Mouse (Mus musculus): ENCODE data around the gene Ankrd40. TPM values are rescaled to one million over a fixed set of nuclear protein-coding genes. Genes with fewer than 3 reads are reported as not detected.

The Ankrd40 gene
- polyA plus RNA-seq, 1 experiment from 2014 or later = 20.4 TPM

DNA sequence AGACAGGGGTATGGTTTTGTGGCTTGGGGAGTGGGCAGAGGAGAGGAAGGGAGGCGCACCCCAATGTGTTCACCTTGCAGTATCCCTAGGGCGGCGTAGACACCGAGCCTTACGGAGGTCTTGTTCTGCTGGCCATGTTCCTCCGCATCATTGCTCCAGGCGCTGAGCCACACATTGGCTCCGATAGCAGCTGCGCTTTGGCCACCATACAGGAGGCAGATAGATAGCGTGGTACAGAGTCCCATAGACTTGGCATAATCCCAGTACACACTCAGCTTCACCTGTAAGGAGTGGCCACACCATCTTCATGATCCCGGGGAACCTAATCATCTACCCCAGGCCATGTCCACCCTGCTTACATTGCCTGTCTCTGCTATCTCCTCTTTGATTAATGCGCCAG lies 31.4 kb downstream of the Ankrd40 start:
- WGBS = 96% methylated on average over 12 of the region's 12 CpGs
- Histone ChIP-seq H3K4me3 (ENCODE audit: low read depth, low read length) (no peak overlapping the region), H3K27ac (ENCODE audit: low read depth) (no peak overlapping the region), H3K4me1 (replicated peaks; ENCODE audit: control insufficient read depth, insufficient read depth, low read length) (no peaks in the 10 kb centered on the region), H3K9me3 (ENCODE audit: control insufficient read depth, low read length) (no peaks in the 10 kb centered on the region), H3K4me2 (ENCODE audit: low read length) (no peak overlapping the region), H3K9ac (ENCODE audit: low read length) (no peak overlapping the region), H3K27me3 (replicated peaks; ENCODE audit: control insufficient read depth, insufficient read depth, low read length) (no peaks in the 10 kb centered on the region), H3K36me3 (ENCODE audit: control insufficient read depth, insufficient read depth, low read length) (no peaks in the 10 kb centered on the region)
- ATAC-seq (replicated peaks; ENCODE audit: low FRiP score, low TSS enrichment, low read depth) (no peak), DNase-seq (ENCODE audit: low spot score) (no peak)

- no peaks in the 10 kb centered on the region for H3K4me1 ChIP-seq (replicated peaks; ENCODE audit: control insufficient read depth, insufficient read depth, low read length)
- WGBS = 92% methylated on average over 14 of the region's 14 CpGs
- no peak for DNase-seq (ENCODE audit: low spot score)
- no peaks in the 10 kb centered on the region for H3K36me3 ChIP-seq (ENCODE audit: control insufficient read depth, insufficient read depth, low read length)
- H3K27me3 ChIP-seq (replicated peaks; ENCODE audit: control insufficient read depth, insufficient read depth, low read length) = no peaks in the 10 kb centered on the region
- no peak overlapping the region for H3K9ac ChIP-seq (ENCODE audit: low read length)
- H3K4me3 ChIP-seq (ENCODE audit: low read depth, low read length) = no peak overlapping the region
- H3K4me2 ChIP-seq (ENCODE audit: low read length) = no peak overlapping the region
- H3K9me3 ChIP-seq (ENCODE audit: control insufficient read depth, low read length) = no peaks in the 10 kb centered on the region; the same call in 1 of the 2 replicates
- H3K27ac ChIP-seq (ENCODE audit: low read depth) = no peak overlapping the region
- ATAC-seq (replicated peaks; ENCODE audit: low FRiP score, low TSS enrichment, low read depth) = no peak
Observed at GRCm38 (mm10) chr11:94361166-94361870, 33.5 kb downstream of the Ankrd40 start.

DNA sequence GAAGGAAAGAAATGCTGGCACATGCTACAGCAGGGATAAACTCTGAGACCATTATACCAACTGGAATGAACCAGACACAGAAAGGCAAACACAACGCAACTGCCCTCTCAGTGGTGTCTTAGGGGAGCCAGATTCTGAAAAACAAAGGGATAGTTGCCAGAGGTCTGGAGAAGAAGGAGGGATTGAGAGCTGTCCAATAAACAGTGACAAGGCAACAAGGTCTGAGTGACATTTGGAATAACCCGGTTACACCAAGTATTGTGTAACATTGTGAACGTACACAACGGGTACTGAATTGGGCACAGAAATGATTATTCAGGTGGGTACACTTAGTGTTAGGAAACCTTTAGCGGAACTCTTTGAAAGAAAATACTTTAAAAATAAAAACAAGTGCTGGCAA lies 34.3 kb downstream of the Ankrd40 start:
- Histone ChIP-seq H3K4me3 (ENCODE audit: low read depth, low read length) (no peak overlapping the region), H3K9me3 (ENCODE audit: control insufficient read depth, low read length) (no peaks in the 10 kb centered on the region; the same call in 1 of the 2 replicates), H3K4me2 (ENCODE audit: low read length) (no peak overlapping the region), H3K27ac (ENCODE audit: low read depth) (no peak overlapping the region), H3K27me3 (replicated peaks; ENCODE audit: control insufficient read depth, insufficient read depth, low read length) (no peaks in the 10 kb centered on the region), H3K36me3 (ENCODE audit: control insufficient read depth, insufficient read depth, low read length) (no peaks in the 10 kb centered on the region), H3K4me1 (replicated peaks; ENCODE audit: control insufficient read depth, insufficient read depth, low read length) (no peaks in the 10 kb centered on the region), H3K9ac (ENCODE audit: low read length) (no peak overlapping the region)
- ATAC-seq (replicated peaks; ENCODE audit: low FRiP score, low TSS enrichment, low read depth) = no peak
- 90% methylated on average over 5 of the region's 5 CpGs for WGBS
- DNase-seq (ENCODE audit: low spot score) = no peak

DNA sequence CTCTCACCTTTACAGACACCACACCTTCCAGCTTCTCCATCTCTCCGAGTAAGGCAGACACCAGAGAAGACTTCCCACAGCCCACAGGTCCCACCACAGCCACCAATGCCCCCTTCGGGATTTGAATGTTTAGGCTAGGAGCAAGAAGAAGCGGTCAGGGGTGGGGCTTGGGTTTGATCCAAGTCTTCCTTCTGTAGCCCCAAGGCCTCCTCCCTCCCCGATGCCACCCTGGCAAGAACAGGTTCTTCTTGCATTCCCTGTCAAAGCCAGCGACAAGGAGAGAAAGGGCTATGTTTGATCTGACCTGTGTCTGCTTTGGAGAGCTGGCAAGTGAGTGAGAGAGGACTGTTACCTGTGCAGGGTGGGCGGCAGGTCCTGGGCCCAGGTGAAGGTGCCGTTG lies 35.9 kb downstream of the Ankrd40 start:
- DNase-seq (ENCODE audit: low spot score) (no peak), ATAC-seq (replicated peaks; ENCODE audit: low FRiP score, low TSS enrichment, low read depth) (no peak)
- H3K9me3 ChIP-seq (ENCODE audit: control insufficient read depth, low read length) = no peaks in the 10 kb centered on the region; the same call in 1 of the 2 replicates
- H3K27me3 ChIP-seq (replicated peaks; ENCODE audit: control insufficient read depth, insufficient read depth, low read length) = no peaks in the 10 kb centered on the region
- H3K27ac ChIP-seq (ENCODE audit: low read depth) = no peak overlapping the region
- no peaks in the 10 kb centered on the region for H3K4me1 ChIP-seq (replicated peaks; ENCODE audit: control insufficient read depth, insufficient read depth, low read length)
- H3K9ac ChIP-seq (ENCODE audit: low read length) = no peak overlapping the region
- H3K4me2 ChIP-seq (ENCODE audit: low read length) = no peak overlapping the region
- no peaks in the 10 kb centered on the region for H3K36me3 ChIP-seq (ENCODE audit: control insufficient read depth, insufficient read depth, low read length)
- H3K4me3 ChIP-seq (ENCODE audit: low read depth, low read length) = no peak overlapping the region
- WGBS = 73% methylated on average over 7 of the region's 7 CpGs

DNA sequence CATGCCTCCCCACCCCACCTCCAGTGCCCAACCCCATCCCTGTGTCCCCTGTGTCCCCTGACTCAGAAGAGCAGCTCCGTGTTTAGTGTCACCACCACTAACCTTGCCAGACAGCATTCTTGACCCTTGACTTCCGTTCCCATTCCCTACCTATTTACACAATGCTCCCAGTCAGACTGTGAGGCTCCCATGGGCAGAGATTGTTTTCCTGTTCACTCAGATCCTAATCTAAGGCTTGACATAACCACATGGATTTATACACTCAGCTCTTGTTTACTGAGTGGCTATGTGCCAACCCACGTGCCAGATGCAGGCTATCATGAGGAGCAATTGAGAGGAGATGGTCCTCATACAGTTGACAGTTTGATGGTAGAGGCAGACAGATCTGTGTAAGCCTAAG lies 37.5 kb downstream of the Ankrd40 start:
- WGBS = 41% methylated on average over 3 of the region's 3 CpGs
- DNase-seq (ENCODE audit: low spot score) = no peak
- Histone ChIP-seq H3K4me3 (ENCODE audit: low read depth, low read length) (no peak overlapping the region), H3K27ac (ENCODE audit: low read depth) (no peak overlapping the region), H3K4me2 (ENCODE audit: low read length) (no peak overlapping the region), H3K27me3 (replicated peaks; ENCODE audit: control insufficient read depth, insufficient read depth, low read length) (no peaks in the 10 kb centered on the region), H3K4me1 (replicated peaks; ENCODE audit: control insufficient read depth, insufficient read depth, low read length) (0 out of 2 replicates have a peak, but pooled peaks cover under 1% of the 10 kb centered on the region), H3K9me3 (ENCODE audit: control insufficient read depth, low read length) (no peaks in the 10 kb centered on the region; the same call in 1 of the 2 replicates), H3K36me3 (ENCODE audit: control insufficient read depth, insufficient read depth, low read length) (no peaks in the 10 kb centered on the region), H3K9ac (ENCODE audit: low read length) (no peak overlapping the region)
- no peak for ATAC-seq (replicated peaks; ENCODE audit: low FRiP score, low TSS enrichment, low read depth)

DNA sequence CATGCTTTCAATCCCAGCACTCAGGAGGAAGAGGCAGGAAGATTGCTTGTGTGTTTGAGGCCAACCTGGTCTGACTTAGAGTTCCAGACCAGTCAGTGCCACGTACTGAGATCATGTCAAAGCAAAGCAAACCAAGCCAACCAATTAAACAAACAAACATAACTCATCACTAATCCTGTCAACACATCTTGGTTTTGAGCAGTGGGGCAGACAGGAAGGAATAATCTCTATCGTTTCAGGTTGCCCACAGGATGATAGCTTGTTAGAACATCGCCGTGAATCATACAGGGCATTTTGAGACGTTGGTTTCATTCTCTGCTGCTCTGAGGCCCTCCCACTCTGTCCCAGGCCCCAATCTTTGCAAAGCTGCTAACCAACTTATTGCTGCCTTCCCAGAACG lies 42.2 kb downstream of the Ankrd40 start:
- DNase-seq (ENCODE audit: low spot score) (no peak), ATAC-seq (replicated peaks; ENCODE audit: low FRiP score, low TSS enrichment, low read depth) (no peak)
- Histone ChIP-seq H3K4me3 (ENCODE audit: low read depth, low read length) (no peak overlapping the region), H3K9me3 (ENCODE audit: control insufficient read depth, low read length) (no peaks in the 10 kb centered on the region; the same call in 1 of the 2 replicates), H3K4me2 (ENCODE audit: low read length) (no peak overlapping the region), H3K9ac (ENCODE audit: low read length) (no peak overlapping the region), H3K27me3 (replicated peaks; ENCODE audit: control insufficient read depth, insufficient read depth, low read length) (no peaks in the 10 kb centered on the region), H3K36me3 (ENCODE audit: control insufficient read depth, insufficient read depth, low read length) (no peaks in the 10 kb centered on the region), H3K4me1 (replicated peaks; ENCODE audit: control insufficient read depth, insufficient read depth, low read length) (0 out of 2 replicates have a peak, but pooled peaks cover 7% of the 10 kb centered on the region), H3K27ac (ENCODE audit: low read depth) (no peak overlapping the region)
- 76% methylated on average over 6 of the region's 6 CpGs for whole genome bisulfite sequencing

DNA sequence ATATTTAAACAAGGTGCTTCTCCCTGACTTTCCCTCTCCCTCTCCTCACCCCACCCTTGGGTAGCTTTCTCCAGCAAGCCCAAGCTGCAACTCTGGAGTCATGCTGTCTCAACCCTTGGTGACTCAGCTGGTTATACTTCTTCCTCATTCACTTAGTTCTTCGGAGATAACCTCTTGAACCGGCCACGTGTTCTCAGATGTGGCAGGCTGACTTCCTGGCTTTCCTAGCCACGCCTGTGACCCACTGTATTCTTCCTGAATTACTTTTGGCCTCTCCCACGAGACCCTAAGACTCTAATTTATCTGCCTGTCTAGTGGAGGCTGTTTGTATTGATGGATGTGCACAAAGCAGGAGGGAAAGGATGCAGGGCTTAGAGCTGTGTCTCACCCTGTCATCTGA lies 43.0 kb downstream of the Ankrd40 start:
- H3K4me3 ChIP-seq (ENCODE audit: low read depth, low read length) = no peak overlapping the region
- 12% methylated on average over 5 of the region's 5 CpGs for WGBS
- no peak for DNase-seq (ENCODE audit: low spot score)
- 0 out of 2 replicates have a peak, but pooled peaks cover 7% of the 10 kb centered on the region for H3K4me1 ChIP-seq (replicated peaks; ENCODE audit: control insufficient read depth, insufficient read depth, low read length)
- peak; percentile 63 for ATAC-seq (replicated peaks; ENCODE audit: low FRiP score, low TSS enrichment, low read depth)
- no peaks in the 10 kb centered on the region for H3K36me3 ChIP-seq (ENCODE audit: control insufficient read depth, insufficient read depth, low read length)
- H3K4me2 ChIP-seq (ENCODE audit: low read length) = no peak overlapping the region
- no peak overlapping the region for H3K9ac ChIP-seq (ENCODE audit: low read length)
- no peaks in the 10 kb centered on the region; the same call in 1 of the 2 replicates for H3K9me3 ChIP-seq (ENCODE audit: control insufficient read depth, low read length)
- H3K27me3 ChIP-seq (replicated peaks; ENCODE audit: control insufficient read depth, insufficient read depth, low read length) = no peaks in the 10 kb centered on the region
- H3K27ac ChIP-seq (ENCODE audit: low read depth) = no peak overlapping the region

DNA sequence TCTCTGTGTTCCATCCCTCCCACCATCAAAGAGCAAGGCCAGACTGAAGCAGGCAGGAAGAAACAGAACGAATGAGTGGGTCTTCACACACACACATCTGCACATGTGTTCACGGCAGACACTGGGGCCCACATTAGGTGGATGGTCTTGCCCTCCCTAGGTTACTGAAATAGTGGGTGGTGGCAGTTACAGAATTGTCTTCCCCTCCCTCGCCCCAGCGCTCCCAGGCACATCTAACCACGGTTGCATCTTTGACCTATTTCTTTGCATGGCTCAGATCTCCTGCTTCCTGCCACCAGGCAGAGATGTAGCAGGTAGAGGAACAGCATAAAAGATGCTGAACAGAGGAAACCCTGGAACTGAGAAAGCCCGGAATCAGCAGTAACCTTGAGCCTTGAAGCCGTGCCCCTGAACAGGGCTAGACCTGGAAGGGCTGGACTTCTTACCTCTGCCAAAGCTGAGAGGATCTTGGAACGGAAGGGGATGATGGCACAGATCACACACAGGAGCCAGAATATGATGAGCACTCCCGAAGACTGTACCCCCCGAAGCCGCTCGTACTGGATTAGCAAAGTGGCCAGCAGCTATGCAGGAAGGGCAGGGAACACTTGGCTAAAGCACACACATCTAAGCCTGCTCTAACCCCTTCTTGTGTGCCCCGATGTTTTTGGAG lies 46.6 kb downstream of the Ankrd40 start:
- 81% methylated on average over 13 of the region's 13 CpGs for WGBS
- Histone ChIP-seq H3K27me3 (replicated peaks; ENCODE audit: control insufficient read depth, insufficient read depth, low read length) (no peaks in the 10 kb centered on the region), H3K36me3 (ENCODE audit: control insufficient read depth, insufficient read depth, low read length) (no peaks in the 10 kb centered on the region), H3K9me3 (ENCODE audit: control insufficient read depth, low read length) (no peaks in the 10 kb centered on the region), H3K27ac (ENCODE audit: low read depth) (no peak overlapping the region), H3K9ac (ENCODE audit: low read length) (no peak overlapping the region), H3K4me1 (replicated peaks; ENCODE audit: control insufficient read depth, insufficient read depth, low read length) (0 out of 2 replicates have a peak, but pooled peaks cover 7% of the 10 kb centered on the region), H3K4me3 (ENCODE audit: low read depth, low read length) (no peak overlapping the region), H3K4me2 (ENCODE audit: low read length) (no peak overlapping the region)
- ATAC-seq (replicated peaks; ENCODE audit: low FRiP score, low TSS enrichment, low read depth) = no peak
- no peak for DNase-seq (ENCODE audit: low spot score)

All from intestine, embryonic 14.5 days (tissue).